Mouse (Mus musculus) small intestine, adult 2 months (tissue): ENCODE results near the gene Gm20388.

Experiments
- CTCF ChIP-seq: fragments of 200-500 bp; IDR thresholded peaks from 2 replicates; pipeline ENCODE4 v1.5.1; 2012; ENCODE audit warnings: low read depth, mild to moderate bottlenecking, control low read depth, inconsistent platforms, low read length, moderate library complexity, mixed read lengths; ENCODE audit not compliant: insufficient replicate concordance, insufficient read length; ENCODE audit errors: extremely low read depth
- POLR2A ChIP-seq: fragments of 200-500 bp; IDR thresholded peaks from 2 replicates; pipeline ENCODE4 v1.6.1; 2012; ENCODE audit warnings: low read depth, mild to moderate bottlenecking, control low read depth, inconsistent platforms, low read length, moderate library complexity

- TF ChIP-seq CTCF (no peak), POLR2A (no peak)
These were observed 505.5 kb downstream of the Gm20388 start for GRCm38 (mm10) chr8:120416173-120416521.
